Mouse (Mus musculus): ENCODE data around the gene Amd1.

GRCm38 (mm10) chr10:40237826-40238225, 64.2 kb downstream of the Amd1 start:
- TF ChIP-seq CHD2 (IDR thresholded peaks at IDR 0.05; ENCODE audit: low read depth, low read length) (no peak), ZC3H11A (IDR thresholded peaks at IDR 0.05; ENCODE audit: borderline replicate concordance, low read depth, low read length) (no peak), MAFK (IDR thresholded peaks at IDR 0.05; ENCODE audit: insufficient read depth, low read depth, low read length) (no peak)

Measured in ES-E14 (cell line).